Mouse (Mus musculus): Measurements from ENCODE around the gene Slc44a3. TPM values are rescaled to one million over a fixed set of nuclear protein-coding genes. Genes with fewer than 3 reads are reported as not detected.

The Slc44a3 gene
- polyA plus RNA-seq, 1 experiment = 23.2 TPM

DNA sequence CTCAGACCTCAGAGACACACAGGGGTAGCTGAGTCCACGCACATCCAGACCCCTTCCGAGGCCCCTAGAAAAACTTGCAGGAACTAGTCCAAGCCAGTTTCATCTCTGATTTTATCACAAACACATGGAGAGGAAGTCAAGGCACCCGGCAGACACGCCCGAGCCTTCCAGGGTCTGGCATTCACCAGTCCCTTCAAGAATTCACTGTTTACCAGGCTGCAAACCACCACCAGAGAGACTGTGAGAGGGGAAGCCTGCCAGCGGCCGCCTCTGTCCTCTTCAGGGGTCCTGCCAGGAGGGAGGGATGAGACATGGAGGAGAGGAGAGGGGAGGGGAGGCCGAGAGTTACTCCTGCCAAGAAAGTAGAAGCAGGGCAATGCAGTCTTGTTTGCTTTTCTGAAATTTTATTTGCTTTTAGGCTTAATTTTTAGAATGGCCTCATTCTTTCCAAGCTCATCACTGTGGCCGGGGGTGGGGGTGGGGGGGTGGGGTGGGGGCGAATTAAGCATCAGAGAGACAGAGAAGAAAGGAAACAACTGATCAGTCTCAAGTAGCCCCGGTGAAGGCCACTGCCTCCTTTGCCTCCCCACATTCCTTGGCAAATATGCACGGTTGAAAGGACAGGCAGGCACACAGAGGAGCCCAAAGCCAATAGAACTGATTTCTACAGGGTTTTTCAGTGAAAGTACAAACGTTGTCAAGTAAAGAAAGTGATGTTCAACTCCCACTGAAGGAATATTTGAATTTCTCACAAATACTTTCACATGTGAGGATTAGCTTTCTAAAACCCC lies 62.8 kb downstream of the Slc44a3 start:
- no peak overlapping the region for H3K4me3 ChIP-seq (replicated peaks; ENCODE audit: extremely low read depth, low read depth, low read length)
- TF ChIP-seq POLR2A (IDR thresholded peaks at IDR 0.05; ENCODE audit: borderline replicate concordance, extremely low read depth, low read depth, low read length) (no peak), CTCF (IDR thresholded peaks at IDR 0.05; ENCODE audit: insufficient read depth, low read length) (no peak)
- peaks cover 4% of the 10 kb centered on the region for H3K4me1 ChIP-seq (ENCODE audit: control insufficient read depth, insufficient read depth, low read length)
- DNase-seq = no peak
- 8% methylated on average over 13 of the region's 13 CpGs for whole genome bisulfite sequencing

DNA sequence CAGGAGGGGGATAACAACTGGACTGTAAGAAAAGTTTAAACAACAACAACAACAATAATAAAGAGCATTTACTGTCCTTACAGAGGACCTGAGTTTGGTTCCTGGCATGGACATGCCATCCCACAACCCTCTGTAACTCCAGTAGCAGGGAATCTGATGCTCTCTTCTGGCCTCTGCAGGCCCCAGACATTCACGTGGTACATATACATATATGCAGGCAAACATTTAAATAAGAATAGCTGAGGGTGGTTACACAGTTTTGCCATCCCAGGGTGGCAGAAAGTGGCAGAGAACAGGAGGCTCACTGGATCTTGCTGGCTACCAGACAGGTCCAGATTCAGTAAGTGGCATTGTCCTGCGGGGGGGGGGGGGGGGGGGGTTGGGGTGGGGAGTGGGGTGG lies 64.1 kb downstream of the Slc44a3 start:
- peaks cover 4% of the 10 kb centered on the region for H3K4me1 ChIP-seq (ENCODE audit: control insufficient read depth, insufficient read depth, low read length)
- 55% methylated on average over 2 of the region's 2 CpGs for WGBS
- H3K4me3 ChIP-seq (replicated peaks; ENCODE audit: extremely low read depth, low read depth, low read length) = no peak overlapping the region
- DNase-seq = no peak
- no peak for TF ChIP-seq POLR2A (IDR thresholded peaks at IDR 0.05; ENCODE audit: borderline replicate concordance, extremely low read depth, low read depth, low read length)
- no peak for TF ChIP-seq CTCF (IDR thresholded peaks at IDR 0.05; ENCODE audit: insufficient read depth, low read length)

DNA sequence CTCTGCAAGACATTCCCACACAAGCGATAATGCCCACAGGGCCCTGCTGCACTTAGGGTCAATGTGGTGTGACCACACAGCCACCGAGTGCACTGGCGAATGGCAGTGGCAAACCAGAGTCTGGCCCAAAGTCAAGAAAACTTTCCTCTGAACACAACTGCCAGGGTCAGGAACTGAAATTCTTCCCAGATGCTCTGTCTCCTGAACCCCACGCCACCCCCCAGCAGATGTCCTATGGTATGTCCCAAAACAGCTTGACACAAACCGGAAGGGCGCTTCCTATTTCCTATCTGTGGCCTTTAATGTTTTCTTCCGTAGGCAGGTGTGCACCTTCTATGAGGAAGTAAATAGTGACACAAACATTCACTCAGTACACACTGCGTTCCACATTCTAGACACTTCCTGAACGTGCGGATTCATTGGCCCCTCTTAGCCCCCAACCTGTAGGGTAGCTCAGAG lies 65.1 kb downstream of the Slc44a3 start:
- no peak for DNase-seq
- TF ChIP-seq CTCF (IDR thresholded peaks at IDR 0.05; ENCODE audit: insufficient read depth, low read length) = no peak
- TF ChIP-seq POLR2A (IDR thresholded peaks at IDR 0.05; ENCODE audit: borderline replicate concordance, extremely low read depth, low read depth, low read length) = no peak
- Histone ChIP-seq H3K4me1 (ENCODE audit: control insufficient read depth, insufficient read depth, low read length) (peaks cover 4% of the 10 kb centered on the region), H3K4me3 (replicated peaks; ENCODE audit: extremely low read depth, low read depth, low read length) (no peak overlapping the region)
- 51% methylated on average over 10 of the region's 10 CpGs for WGBS

DNA sequence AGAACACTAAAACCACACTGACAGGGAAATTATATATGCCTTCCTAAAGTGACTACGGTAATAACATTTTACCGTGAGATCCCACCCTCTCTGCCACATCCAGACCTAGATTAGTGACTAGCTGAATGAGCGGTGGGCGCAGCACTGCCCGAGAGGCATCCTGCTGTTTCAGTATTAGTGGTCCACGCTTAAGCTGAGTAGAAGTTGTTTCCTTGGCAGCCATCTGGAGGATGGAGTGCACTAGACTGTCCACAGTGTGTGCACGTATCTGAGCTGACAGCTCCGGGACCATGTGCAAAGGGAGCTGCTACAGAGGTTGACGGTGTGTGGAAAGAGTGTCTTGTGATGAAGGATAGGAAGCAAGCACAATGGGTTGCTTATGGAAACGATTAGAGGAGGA lies 66.4 kb downstream of the Slc44a3 start:
- peaks cover 4% of the 10 kb centered on the region for H3K4me1 ChIP-seq (ENCODE audit: control insufficient read depth, insufficient read depth, low read length)
- TF ChIP-seq POLR2A (IDR thresholded peaks at IDR 0.05; ENCODE audit: borderline replicate concordance, extremely low read depth, low read depth, low read length) (no peak), CTCF (IDR thresholded peaks at IDR 0.05; ENCODE audit: insufficient read depth, low read length) (no peak)
- 83% methylated on average over 10 of the region's 10 CpGs for WGBS
- no peak for DNase-seq
- H3K4me3 ChIP-seq (replicated peaks; ENCODE audit: extremely low read depth, low read depth, low read length) = no peak overlapping the region

DNA sequence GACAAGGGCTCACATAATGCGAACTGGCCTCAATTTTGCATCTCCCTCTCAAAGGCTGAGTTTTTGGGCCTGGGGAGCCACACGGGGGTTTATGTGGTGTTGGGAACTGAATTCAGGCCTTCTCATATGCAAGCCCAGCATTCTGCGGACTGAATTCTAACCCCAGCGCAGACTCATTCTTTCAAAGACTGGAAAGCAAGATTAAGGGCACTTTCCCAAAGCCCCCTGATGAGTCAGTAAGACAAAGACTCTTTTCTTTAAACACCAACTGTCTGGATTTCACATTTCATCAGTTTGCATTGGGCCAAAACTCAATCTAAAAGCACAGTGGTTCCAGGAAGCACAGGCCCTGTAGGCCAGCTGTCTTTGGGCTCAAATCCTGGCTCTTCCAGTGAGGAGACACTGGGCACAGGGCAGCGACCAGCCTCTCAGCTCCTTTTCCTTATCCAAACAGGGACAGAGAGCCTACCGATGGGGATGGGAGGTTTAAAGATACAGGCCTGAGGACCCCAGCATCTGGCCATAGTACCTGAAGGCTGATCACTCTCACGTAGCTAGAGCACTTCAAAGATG lies 67.4 kb downstream of the Slc44a3 start:
- TF ChIP-seq CTCF (IDR thresholded peaks at IDR 0.05; ENCODE audit: insufficient read depth, low read length) (no peak), POLR2A (IDR thresholded peaks at IDR 0.05; ENCODE audit: borderline replicate concordance, extremely low read depth, low read depth, low read length) (no peak)
- peaks cover 4% of the 10 kb centered on the region for H3K4me1 ChIP-seq (ENCODE audit: control insufficient read depth, insufficient read depth, low read length)
- no peak for DNase-seq
- H3K4me3 ChIP-seq (replicated peaks; ENCODE audit: extremely low read depth, low read depth, low read length) = no peak overlapping the region
- WGBS = 80% methylated on average over 7 of the region's 7 CpGs

DNA sequence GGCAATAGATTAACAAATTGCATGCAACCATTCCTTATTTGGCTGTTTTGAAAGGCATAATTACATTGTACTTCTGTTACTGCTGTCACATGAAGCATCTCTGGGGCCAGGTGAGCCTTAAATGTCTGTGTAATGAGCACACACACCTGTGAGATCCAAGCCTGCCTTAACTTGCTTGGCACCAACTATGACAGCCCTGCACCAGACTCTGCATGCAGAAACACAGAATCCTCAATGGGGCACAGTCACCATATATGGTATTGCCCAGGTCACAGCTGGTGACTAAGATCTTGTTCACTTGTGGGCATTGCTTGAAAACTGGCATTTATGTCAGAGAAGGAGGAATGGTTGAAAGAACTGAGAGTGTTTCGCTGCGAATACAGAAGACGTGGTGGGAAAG lies 69.4 kb downstream of the Slc44a3 start:
- Histone ChIP-seq H3K4me3 (replicated peaks; ENCODE audit: extremely low read depth, low read depth, low read length) (no peak overlapping the region), H3K4me1 (ENCODE audit: control insufficient read depth, insufficient read depth, low read length) (0 out of 2 replicates have a peak, but pooled peaks cover 2% of the 10 kb centered on the region)
- TF ChIP-seq POLR2A (IDR thresholded peaks at IDR 0.05; ENCODE audit: borderline replicate concordance, extremely low read depth, low read depth, low read length) (no peak), CTCF (IDR thresholded peaks at IDR 0.05; ENCODE audit: insufficient read depth, low read length) (no peak)
- DNase-seq = no peak
- WGBS = 82% methylated on average over 3 of the region's 3 CpGs

DNA sequence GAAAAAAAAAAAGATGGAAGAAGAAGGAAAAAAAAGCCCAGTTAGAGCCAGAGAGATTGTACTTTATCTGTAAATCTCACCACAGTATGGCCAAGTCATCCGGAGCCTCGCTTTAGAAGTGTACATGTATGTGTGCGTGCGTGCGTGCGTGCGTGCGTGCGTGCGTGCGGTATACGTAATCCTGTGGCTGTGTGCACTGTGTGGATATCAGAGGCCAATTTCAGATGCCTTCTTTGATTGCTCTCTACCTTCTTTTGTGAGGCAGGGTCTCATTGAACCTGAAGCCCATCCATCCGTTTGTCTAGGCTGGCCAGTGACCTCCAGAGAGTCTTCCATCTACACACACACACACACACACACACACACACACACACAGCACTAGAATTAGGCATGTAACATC lies 70.7 kb downstream of the Slc44a3 start:
- DNase-seq = no peak
- Histone ChIP-seq H3K4me3 (replicated peaks; ENCODE audit: extremely low read depth, low read depth, low read length) (no peak overlapping the region), H3K4me1 (ENCODE audit: control insufficient read depth, insufficient read depth, low read length) (0 out of 2 replicates have a peak, but pooled peaks cover 2% of the 10 kb centered on the region)
- 92% methylated on average over 13 of the region's 13 CpGs for WGBS
- no peak for TF ChIP-seq CTCF (IDR thresholded peaks at IDR 0.05; ENCODE audit: insufficient read depth, low read length)
- no peak for TF ChIP-seq POLR2A (IDR thresholded peaks at IDR 0.05; ENCODE audit: borderline replicate concordance, extremely low read depth, low read depth, low read length)

DNA sequence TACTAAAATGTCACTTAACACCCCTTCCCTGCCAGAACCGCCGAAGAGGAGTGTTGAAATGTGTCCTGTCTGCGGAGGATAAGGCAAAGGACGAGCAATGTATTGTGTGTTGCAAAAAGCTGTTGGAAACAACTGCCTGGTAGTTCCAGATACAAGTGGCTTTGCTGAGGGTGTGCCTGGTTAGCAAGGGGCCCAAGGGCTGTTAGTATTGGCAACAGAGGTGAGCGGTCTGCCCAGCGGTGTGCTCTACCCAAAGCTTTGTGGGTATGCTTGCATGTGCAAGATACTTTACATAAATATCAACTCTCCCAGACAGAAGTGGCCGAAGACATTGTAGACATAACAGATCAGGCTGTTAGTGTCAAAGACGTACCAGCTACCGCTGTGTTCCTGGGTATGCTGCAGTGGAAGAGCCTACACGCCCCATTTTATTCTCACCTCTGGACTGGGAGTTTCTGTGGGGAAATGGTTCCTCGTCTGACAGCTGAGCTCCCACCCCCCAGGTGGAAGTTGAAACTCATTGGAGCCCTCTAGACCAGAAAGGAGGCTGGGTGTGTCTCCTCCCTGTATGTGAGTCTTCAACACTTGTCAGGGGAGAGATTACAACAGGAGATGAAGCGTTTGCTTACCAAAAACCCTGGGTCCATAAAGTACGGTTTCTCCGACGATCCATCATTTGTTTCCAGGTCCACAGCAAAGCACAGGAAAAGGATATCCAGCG lies 71.6 kb downstream of the Slc44a3 start:
- TF ChIP-seq CTCF (IDR thresholded peaks at IDR 0.05; ENCODE audit: insufficient read depth, low read length) (no peak), POLR2A (IDR thresholded peaks at IDR 0.05; ENCODE audit: borderline replicate concordance, extremely low read depth, low read depth, low read length) (no peak)
- WGBS = 63% methylated on average over 16 of the region's 16 CpGs
- Histone ChIP-seq H3K4me1 (ENCODE audit: control insufficient read depth, insufficient read depth, low read length) (0 out of 2 replicates have a peak, but pooled peaks cover 2% of the 10 kb centered on the region), H3K4me3 (replicated peaks; ENCODE audit: extremely low read depth, low read depth, low read length) (no peak overlapping the region)
- no peak for DNase-seq

Measured in lung, adult 2 months (tissue).